Mouse (Mus musculus) WW6 (cell line): ENCODE measurements around the gene Sema6b.

Source experiments
- DNase-seq: peaks from one replicate; pipeline ENCODE4 v3.0.0-alpha.2; 2013; ENCODE audit warnings: low read depth, low spot score

Gene Sema6b

DNA sequence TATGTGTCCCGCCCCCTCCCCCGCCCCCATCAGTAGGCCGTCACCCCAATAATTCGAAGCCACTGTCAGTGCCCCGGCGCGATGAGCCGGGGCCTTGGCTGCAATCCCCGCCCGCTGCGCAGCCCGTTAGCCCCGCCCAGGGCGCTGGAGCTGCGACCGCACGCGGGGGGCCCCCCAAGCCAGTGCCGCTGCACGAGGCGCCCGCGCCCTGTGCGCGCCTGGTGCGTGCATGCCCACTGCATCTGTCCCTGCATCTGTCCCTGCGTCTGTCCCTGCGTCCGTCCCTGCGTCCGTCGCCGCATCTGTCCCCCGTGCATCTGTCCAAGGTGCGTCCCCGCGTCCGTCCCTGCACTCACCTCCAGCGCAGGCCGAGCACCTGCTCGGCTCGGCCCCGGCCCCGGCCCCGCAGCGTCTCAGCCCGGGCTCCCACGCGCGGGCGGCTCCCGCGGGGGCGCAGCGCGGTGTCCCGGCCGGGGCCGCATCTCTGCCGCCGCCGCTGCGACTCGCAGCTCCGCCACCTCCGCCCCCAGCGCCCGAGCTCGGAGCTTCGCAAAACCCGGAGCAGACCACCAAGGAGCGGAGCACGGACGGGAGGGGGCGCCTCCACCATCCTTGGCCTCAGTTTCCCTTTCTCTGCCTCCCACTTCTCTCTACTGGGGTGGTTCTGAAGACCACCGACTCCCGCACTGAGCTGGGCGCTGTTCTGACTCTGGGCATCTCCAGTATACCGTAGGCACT lies at the start of gene Sema6b:
Gene Sema6b (minus strand): TSS at position 486 of the 738 bp plus-strand sequence.
- no peak for DNase-seq

DNA sequence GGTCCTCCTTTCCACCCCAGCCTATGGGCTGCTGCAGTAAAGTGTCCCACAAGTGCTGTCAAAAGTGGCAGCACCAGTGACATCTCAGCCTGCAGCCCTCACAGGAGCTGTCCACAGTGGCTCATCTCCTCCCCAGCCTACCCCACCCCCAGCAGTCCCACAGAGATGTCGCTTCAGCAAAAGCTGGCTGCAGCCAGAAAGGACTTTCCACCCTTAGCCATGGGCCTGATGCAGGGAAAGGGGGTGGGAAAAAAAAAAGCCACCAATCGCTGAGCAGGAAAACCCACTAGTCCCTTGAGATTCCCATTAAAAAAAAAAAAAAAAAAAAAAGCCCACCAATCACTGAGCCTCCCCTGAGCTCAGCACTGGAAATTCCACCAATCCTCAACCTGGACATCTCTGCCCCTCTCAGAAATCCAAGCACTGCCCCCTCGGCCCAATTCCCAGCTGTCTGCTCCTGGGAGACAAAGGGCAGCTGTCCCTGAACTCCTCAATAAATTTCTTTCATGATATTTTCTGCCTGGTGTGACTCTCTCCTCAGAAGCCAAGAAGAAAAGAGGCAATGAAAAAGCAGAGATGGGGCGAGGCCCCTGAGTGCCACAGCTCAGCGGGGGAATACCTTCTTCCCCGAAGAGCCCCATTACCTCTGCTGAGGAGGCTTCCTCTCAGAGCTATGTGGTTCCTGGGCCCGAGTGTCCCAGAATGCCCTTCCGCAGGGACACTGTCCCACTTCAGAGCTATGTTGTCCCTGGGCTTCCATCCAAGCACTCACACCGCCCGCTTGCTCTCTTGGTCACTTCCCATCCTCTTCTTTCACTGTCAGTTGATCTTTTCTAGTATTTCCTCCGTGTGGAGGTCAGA lies 45.4 kb upstream of the Sema6b start:
- no peak for DNase-seq

DNA sequence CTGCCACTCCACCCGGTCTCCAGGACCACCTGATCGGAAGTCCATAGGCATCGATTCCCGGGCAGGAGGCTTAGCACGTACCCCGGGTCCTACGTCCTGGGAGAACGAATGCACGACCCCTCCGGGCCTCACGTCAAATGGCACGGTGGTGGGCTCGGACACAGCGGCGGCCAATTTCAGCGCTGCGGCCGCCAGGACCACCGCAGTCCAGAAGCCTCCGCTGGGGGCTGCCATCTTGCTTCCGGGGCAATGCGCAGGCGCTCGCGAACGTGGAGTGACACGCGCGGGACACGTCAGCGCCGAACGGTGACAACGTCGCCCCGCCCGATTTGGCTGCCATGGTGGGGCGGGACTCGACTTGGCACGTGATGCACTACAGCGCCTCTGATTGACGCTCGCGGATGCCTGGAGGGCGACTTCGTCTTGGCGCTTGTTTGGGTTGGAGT lies 43.5 kb upstream of the Sema6b start, which contains the start of gene Mydgf:
Gene Mydgf (minus strand): TSS at position 263 of the 446 bp plus-strand sequence.
- peak; percentile 76 for DNase-seq

DNA sequence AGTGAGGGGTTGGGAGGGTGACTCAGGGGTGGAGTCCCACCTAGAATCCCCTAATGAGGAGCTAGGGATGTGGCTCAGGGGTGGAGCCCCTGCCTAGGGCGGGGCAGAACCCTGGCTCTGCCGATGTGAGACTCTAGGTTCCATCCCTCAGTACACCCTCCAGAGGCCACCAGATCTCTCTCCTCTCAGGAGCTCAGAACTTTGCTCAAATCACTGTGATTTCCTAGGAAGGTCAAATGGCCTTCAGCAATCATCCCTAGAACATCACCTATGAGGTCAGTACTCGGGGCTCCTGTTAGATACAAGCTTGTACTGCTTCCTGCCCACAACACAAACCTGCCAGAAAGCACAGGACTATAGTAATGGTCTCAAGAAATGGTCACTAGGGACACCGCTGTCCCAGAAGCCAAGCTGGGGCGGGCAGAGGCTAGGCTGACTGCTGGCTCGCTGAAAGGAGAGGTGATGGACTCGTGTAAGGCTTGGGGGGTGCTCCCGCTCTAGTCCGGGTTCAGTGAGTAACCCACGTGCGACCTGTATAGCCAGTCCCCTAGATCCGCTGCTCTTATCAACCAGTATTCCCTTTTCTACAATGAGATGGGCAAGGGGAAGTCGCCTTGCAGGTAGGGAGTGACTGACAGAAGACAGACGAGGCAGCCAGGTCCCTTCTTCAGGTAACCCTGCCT lies 43.0 kb upstream of the Sema6b start:
- DNase-seq = no peak

DNA sequence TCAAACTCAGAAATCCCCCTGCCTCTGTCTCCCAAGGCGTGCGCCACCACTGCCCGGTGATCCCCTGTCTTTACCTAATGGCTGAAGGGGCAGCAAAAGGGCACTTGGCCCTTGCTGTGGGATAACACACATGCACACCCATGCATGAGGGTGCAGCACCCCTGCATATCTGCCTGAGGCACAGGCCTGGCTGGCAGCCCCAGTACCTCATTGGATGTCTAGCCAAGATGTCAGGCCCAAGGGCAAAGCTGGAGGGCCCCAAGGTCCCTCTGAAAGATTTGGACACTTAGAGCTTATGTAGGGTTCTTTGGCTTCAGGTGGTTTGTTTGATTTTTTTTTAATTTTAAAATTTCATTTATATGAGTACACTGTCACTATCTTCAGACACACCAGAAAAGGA lies 35.3 kb upstream of the Sema6b start:
- DNase-seq = no peak

DNA sequence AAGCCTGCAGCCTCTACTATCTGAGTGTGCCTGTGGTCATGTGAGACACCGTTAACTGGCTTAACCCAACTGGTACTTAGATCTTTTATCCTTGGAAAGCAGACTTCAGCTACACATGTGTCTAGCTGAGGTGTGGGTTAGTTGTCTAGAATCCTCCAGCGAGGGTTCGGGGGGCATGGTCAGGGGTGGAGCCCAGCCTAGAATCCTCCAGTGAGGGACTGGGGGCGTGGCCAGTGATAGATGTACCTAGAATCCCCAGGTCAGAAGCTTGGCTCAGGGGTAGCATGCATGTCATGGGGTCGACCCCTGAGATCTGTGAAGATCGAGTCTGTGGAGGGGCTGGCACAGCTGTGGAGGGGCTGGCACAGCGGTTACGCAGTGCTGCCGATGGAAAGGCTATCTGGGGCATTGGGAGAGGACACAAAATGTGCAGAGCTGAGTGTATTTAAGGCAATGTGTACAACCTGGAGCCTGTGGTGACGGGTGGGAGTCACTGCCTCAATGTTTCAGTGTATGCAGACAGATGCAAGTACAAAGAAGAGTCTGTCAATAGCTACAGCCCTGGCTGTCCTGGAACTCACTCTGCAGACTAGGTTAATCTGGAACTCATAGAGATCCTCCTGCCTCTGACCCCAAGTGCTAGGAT lies 33.4 kb upstream of the Sema6b start:
- DNase-seq = no peak

DNA sequence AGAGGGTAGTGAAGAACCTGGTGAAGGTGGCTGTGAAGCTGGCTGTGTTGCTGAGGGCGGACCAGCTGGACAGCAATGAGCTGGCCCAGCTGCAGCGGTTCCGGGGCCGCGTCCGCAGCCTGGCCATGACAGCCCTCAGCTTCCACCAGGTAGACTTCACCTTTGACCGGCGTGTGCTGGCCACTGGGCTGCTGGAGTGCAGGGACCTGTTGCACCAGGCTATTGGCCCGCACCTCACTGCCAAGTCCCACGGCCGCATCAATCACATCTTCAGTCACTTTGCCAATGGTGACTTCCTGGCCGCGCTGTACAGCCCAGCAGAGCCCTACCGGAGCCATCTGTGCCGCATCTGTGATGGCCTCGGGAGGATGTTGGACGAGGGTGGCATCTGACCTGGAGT lies 31.7 kb upstream of the Sema6b start:
- DNase-seq = no peak

DNA sequence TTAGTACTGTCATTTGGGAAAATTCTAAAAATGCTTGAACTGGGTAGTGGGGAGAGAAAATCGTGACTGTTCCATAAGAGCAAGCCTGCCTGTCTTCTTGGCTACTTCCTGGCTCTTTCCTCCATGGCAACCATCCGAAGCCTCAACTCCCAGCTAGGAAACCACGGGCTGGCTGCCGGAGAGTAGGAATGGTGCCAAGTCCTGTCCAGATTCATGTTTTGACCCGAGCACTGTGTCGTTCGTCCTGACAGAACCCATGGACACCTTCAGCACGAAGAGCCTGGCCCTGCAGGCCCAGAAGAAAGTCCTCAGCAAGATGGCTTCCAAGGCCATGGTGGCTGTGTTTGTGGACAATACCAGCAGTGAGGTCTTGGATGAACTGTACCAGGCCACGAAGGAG lies 31.3 kb upstream of the Sema6b start:
- DNase-seq = no peak

DNA sequence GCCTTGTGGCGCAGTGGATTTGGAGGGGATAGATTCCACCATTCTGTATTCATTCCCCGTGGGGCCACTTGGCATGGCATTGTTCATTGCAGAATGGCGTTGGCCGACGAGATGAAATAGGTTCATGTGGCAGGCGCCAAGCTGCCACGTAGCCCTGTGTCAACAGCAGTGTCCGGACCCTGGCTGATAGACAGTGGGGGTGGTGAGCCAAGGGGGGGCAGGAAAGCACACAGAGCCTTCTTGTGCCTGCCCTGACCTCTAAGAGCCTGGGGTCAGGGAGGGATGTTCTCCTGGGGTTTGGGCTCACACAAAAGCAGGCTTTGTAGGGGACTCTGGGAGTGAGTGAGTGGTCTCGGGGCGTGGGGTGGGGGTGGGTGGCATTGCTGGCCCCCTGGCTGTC lies 30.5 kb upstream of the Sema6b start:
- DNase-seq = no peak

DNA sequence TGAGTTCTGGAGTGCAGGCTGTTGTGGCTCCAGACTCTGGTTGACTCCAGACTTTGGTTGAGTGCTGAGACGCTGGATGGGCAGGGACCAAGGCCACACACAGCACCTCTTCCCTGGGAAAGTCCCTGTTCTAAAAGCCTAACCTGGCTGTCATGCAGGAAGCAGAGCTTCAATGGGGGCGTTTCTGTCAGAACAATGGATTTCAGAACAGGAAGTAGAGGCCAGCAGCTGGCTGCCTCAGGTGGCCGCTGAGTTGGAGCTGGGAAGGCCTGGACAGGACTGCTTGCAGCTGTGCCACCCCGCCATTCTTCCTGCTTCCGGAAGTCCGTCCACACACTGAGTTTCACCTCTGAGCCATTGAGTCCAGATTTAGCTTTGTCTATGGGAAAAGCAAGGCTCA lies 29.7 kb upstream of the Sema6b start:
- DNase-seq = no peak

DNA sequence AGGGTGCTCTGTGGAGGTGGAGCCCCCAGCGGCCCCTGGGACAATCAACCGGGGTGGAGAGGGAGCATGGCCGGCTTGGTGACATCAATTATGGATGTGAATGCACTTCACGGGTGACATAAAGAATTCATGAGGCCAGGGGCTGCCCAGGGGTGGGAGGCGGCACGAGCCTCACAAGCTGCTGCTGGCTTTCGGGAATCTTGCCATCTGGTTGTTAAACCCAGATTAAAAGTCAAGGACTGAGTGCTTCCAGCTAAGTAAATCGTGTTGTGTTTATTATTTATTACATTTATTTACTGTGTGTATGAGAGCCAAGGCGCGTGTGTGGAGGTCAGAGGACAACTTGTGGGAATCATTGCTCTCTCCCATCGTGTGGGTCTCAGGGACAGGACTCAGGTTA lies 25.5 kb upstream of the Sema6b start:
- DNase-seq = no peak

DNA sequence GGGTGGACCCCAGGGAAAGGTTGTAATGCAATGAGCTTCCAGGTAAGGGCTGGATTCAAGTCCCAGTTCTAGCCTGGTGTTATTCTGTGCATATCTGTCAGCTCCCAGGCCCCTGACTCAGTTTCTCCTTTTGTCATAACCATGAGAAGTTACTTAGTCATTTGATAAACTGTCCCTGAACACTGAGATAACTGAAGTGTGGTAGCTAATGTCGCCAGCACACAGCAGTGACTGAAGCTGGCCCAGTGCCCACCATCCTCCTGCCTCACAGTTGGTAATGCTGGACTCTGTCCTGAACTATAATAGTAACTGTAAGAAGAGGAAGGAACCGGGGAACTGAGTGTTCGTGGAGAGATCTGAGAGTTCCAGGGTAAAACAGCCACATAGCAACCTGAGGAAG lies 24.4 kb upstream of the Sema6b start:
- no peak for DNase-seq

DNA sequence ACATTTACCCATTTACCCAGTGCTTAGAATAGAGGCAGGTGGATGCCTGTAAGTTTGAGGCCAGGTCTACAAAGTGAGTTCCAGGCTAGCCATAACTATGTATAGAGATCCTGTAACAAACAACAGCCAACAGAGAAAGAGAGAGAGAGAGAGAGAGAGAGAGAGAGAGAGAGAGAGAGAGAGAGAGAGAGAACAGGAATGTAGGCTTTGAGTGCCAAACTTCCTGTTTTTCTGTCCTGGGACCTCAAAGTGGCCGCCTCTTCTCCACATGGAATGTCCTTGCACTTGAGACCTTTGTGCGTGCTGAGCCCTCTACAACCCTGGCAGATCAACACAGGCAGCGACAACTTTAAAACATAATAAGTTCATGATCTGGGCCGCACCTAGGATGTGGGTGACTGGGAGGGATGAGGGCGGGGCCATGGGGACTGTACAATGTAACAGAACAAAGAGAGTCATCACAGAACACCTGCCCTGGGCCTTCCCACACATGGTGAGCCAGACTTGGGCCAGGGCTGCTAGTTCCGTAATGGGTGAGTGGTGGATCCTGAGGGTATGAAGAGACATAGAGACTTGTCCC lies 23.5 kb upstream of the Sema6b start:
- DNase-seq = no peak

DNA sequence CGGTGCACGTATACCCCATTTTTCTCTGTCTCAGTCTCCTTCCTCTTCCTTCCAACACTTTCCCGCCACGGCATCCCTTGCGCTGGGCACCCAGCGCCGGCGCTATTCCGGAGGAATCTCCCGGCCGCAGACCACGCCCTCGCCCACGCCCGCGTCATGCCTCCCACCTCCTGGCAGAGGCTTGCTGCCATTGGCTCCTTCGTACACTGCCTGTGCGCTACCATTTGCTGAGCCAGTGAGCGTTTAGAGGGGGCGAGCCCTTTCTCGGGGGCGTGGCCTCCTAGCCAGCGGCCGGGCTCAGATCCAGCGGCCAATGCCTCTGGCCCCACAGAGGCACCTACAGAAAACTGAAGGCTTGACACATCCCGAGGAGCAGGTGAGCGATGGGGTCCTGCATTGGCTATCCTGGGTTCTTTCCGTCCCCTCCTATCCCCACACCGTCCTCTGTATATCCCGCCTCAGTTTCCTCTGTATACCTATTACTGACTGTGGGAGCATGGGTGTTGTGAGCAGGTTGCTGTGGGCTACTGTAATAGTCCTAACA lies 22.2 kb upstream of the Sema6b start, which contains the start of gene Tnfaip8l1:
Gene Tnfaip8l1 (plus strand): TSS at position 247 of the 544 bp plus-strand sequence.
- DNase-seq = peak; percentile 83

DNA sequence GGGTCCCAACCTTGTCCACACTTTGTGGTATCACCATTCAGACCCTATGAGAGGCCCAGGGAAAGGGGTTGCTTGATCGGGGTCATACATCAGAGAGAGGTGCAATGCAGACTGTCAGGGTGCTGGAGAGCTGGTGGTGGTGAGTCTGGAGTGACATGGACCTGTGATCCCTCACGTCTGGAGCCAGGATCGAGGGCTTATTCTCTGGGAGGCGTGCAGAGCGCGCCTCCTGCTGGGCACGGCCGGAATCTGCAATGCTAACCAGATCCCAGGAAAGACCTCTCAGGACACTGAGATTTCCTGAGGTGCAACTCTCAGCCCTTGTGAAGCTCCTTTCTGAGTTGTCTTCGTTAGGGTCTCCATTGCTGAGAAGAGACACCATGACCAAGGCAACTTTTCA lies 19.6 kb upstream of the Sema6b start:
- peak; percentile 61 for DNase-seq

DNA sequence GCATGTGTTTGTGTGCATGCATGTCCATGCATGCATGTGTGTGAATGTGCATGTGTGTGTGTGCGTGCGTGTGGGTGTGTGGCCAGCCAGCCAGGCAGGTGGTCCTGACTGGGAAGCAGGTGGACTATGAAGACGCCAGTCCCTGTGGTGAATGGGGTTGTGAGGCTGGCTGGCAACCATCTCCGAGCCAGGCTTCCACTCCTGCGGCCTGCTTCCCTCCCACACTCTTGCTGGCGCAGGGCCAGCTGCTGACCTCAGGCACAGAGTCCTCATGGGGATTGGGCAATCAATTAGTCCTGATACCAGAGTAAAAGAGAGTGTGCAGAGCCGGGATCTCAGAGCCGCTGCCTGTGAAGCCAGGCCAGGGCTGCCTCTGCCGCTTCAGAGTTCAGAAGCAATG lies 13.5 kb upstream of the Sema6b start:
- no peak for DNase-seq

DNA sequence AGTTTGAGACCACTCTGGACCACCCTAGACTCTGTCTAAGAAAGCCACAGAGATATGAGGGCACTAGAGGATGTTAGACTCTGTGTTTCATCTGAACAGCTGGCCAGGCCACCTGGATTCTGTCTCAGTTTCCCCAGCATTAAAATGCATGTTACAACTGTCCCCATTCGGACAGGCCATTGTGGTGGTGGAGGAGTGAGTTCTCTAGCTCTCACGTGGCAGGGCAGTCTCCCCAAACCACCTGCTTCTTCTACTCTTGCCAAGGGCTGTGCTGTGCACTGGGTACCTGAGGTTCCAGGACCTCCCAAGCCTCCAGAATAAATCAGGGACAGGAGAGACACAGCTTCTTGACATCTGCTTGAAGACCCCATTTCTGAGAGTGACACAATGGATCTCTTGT lies 9.8 kb upstream of the Sema6b start:
- DNase-seq = no peak

DNA sequence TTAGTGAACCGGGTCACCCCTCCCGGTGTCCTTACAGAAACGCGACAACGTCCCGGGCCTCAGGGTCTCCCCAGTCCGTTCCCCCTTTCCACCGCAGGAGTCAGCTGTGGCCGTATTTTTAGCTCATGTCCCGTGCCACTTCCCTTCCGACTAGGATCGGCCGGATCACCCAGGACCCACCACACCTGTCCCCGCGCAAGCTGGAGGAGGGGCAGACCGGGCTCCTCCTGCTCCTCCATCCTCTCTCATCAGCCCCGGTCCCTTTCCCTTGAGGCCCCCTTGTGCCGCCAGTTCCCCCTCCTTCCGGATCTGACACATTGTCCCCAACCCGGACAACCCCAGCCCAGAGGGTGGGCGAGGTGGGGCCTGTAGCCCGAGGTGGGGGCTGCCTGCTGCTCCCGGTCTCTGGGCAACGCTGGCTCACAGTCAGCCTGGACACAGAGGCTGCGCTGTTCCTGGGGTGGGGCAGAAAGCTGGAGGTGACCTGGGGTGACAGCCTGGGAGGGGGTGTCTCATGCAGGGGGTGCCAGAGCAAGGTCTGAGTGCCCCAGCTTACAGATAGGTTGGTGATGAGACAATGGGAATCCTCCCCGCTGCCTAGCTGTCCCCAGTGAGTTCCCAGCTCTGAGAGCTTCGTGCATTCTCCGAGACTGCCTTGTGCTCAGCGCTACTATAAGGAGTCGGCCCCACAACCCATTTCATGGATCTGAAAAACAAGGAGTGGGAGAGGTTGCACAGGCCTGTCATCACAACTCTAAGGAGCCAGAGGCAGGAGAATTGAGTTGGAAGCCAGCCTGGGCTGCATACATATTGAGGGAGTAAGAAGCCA lies 8.9 kb upstream of the Sema6b start:
- no peak for DNase-seq

DNA sequence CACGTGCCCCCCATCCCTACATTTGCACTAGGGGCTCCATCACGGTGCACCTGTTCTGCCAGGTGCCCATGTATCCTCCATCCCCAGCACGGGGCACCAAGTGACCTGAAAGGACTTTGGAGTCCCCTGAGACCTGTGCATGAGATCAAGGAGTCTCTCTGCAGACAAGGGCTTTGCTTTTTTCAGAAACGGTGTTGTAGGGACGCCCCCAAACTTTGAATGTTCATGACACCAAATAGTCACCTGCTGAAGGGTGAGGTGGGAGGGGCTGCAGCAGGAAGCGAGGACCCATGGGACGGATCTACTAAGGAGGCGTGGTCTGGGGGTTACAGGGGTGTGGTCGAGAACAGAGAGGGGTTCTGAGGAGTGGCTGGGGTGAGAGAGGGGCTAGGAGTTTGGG lies 8.1 kb upstream of the Sema6b start:
- no peak for DNase-seq

DNA sequence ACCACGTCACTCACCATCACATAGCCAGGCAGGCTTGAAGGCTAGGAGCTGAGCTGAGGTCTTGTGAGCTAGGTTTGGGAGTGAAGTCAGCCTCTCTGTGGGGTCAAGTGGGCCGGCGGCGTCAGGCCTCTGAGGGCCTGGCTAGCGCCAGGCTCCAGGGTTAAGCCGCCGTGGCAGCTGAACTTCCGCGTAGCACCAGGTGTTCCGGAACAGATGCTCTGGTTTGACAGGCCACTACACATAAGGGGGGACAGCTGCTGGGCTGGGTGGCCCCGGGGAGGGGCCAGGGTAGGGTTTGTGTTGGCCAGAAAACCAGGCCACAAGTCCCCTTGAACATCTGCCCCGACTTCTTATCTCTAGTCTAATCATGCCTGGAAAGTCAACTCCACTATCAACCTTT lies 7.3 kb upstream of the Sema6b start:
- no peak for DNase-seq
